Mouse (Mus musculus) ES-E14 (cell line): ENCODE measurements around the gene Tfap4. TPM values are rescaled to one million over a fixed set of nuclear protein-coding genes. Genes with fewer than 3 reads are reported as not detected.

ENCODE experiments used
- DNase-seq: peaks from one replicate; pipeline ENCODE4 v3.0.0-alpha.2; 2013; ENCODE audit warnings: low read depth, low spot score
- H3K27ac ChIP-seq: 2 replicates; pipeline ENCODE4 v1.5.1; 2012; ENCODE audit warnings: low read depth, mild to moderate bottlenecking, low read length, moderate library complexity, mixed read lengths; ENCODE audit not compliant: poor library complexity, insufficient read depth, severe bottlenecking
- H3K36me3 ChIP-seq: 2 replicates; pipeline ENCODE4 v1.6.1; 2012; ENCODE audit warnings: mild to moderate bottlenecking, low read length, moderate library complexity, mixed read lengths; ENCODE audit not compliant: control insufficient read depth, poor library complexity, insufficient read depth, severe bottlenecking
- H3K4me1 ChIP-seq, 2 experiments: fragments of 150-350 bp in 1 of 2; sonication (generic) in 1 of 2; 2 replicates each; pipeline ENCODE4 v1.6.1; 2012; ENCODE audit warnings: low read length in 2 of 2, mild to moderate bottlenecking in 1 of 2, mixed read lengths in 1 of 2; ENCODE audit not compliant: control insufficient read depth in 2 of 2, insufficient read depth in 2 of 2, poor library complexity in 1 of 2
- H3K4me3 ChIP-seq, 2 experiments: fragments of 150-350 bp in 1 of 2; sonication (generic) in 1 of 2; 2 replicates each; pipeline ENCODE4 v1.5.1; 2012; ENCODE audit warnings: low read length in 2 of 2, low read depth in 1 of 2, mild to moderate bottlenecking in 1 of 2, mixed read lengths in 1 of 2; ENCODE audit not compliant: insufficient read depth in 1 of 2, poor library complexity in 1 of 2, severe bottlenecking in 1 of 2
- H3K9ac ChIP-seq: 2 replicates; pipeline ENCODE4 v1.6.1; 2012; ENCODE audit warnings: low read depth, mild to moderate bottlenecking, low read length, mixed read lengths; ENCODE audit not compliant: poor library complexity, insufficient read depth, severe bottlenecking
- H3K9me3 ChIP-seq: fragments of 150-350 bp; sonication (generic); 2 replicates; pipeline ENCODE4 v1.6.1; 2012; ENCODE audit warnings: low read depth, mild to moderate bottlenecking, low read length; ENCODE audit not compliant: control insufficient read depth, insufficient read depth
- CHD2 ChIP-seq: IDR thresholded peaks from 2 replicates; pipeline ENCODE4 v1.6.1; 2014; ENCODE audit warnings: mild to moderate bottlenecking, low read depth, low read length, inconsistent platforms
- HCFC1 ChIP-seq: IDR thresholded peaks from 2 replicates; pipeline ENCODE4 v1.6.1; 2012; ENCODE audit warnings: low read length, inconsistent platforms, borderline replicate concordance; ENCODE audit not compliant: insufficient read depth
- MAFK ChIP-seq: IDR thresholded peaks from 2 replicates; pipeline ENCODE4 v1.6.1; 2014; ENCODE audit warnings: mild to moderate bottlenecking, low read depth, low read length, inconsistent platforms; ENCODE audit not compliant: insufficient read depth
- ZC3H11A ChIP-seq: IDR thresholded peaks from 2 replicates; pipeline ENCODE4 v1.6.1; 2012; ENCODE audit warnings: low read depth, mild to moderate bottlenecking, inconsistent platforms, low read length, borderline replicate concordance
- ZNF384 ChIP-seq: IDR thresholded peaks from 2 replicates; pipeline ENCODE4 v1.6.1; 2012; ENCODE audit warnings: low read depth, low read length, inconsistent platforms
- in situ Hi-C, 2 experiments: fragments of 600-800 bp; cut with MboI; formaldehyde crosslinking; loops; one replicate each; pipeline ENCODE4 v1.15.1; 2025; ENCODE audit warnings: low sequenced_read_pairs in 2 of 2, inconsistent platforms in 1 of 2; ENCODE audit not compliant: unreplicated experiment in 2 of 2
- total RNA-seq: library from RNA; depleted of rRNA; stranded (reverse); fragments of 300-350 nt; gene quantifications from 2 replicates; pipeline ENCODE4 v1.2.3, GENCODE M21; 2012

The Tfap4 gene
- total RNA-seq, 1 experiment = 15.4 TPM

- DNase-seq = no peak
- no peak overlapping the region for H3K27ac ChIP-seq
- H3K4me1 ChIP-seq = peaks cover 2 to 10% of the 10 kb centered on the region in 2 experiments; a peak in 1 of 4 replicates
These were observed 58.0 kb downstream of the Tfap4 start for GRCm38 (mm10) chr16:4501703-4502102.

GRCm38 (mm10) chr16:4500598-4501385, 58.9 kb downstream of the Tfap4 start:
- H3K36me3 ChIP-seq = no peaks in the 10 kb centered on the region
- no peak overlapping the region for H3K27ac ChIP-seq
- H3K4me3 ChIP-seq = no peak overlapping the region
- no peak for TF ChIP-seq ZC3H11A
- no peak for TF ChIP-seq MAFK
- no peak for TF ChIP-seq HCFC1
- TF ChIP-seq ZNF384 = no peak
- TF ChIP-seq CHD2 = no peak
- no peak overlapping the region for H3K9ac ChIP-seq
- no peaks in the 10 kb centered on the region for H3K9me3 ChIP-seq
- DNase-seq = no peak
- H3K4me1 ChIP-seq = peaks cover 6 to 10% of the 10 kb centered on the region in 2 experiments; a peak in 1 of 4 replicates
- in situ Hi-C loops = no loop called here

More at GRCm38 (mm10) chr16:4501703-4502102, 58.0 kb downstream of the Tfap4 start:
- in situ Hi-C loops = no loop called here
- H3K9me3 ChIP-seq = no peaks in the 10 kb centered on the region
- H3K9ac ChIP-seq = no peak overlapping the region
- H3K36me3 ChIP-seq = no peaks in the 10 kb centered on the region
- TF ChIP-seq ZC3H11A = no peak
- TF ChIP-seq MAFK = no peak
- TF ChIP-seq CHD2 = no peak
- no peak for TF ChIP-seq ZNF384
- no peak for TF ChIP-seq HCFC1
- H3K4me3 ChIP-seq = no peak overlapping the region

DNA sequence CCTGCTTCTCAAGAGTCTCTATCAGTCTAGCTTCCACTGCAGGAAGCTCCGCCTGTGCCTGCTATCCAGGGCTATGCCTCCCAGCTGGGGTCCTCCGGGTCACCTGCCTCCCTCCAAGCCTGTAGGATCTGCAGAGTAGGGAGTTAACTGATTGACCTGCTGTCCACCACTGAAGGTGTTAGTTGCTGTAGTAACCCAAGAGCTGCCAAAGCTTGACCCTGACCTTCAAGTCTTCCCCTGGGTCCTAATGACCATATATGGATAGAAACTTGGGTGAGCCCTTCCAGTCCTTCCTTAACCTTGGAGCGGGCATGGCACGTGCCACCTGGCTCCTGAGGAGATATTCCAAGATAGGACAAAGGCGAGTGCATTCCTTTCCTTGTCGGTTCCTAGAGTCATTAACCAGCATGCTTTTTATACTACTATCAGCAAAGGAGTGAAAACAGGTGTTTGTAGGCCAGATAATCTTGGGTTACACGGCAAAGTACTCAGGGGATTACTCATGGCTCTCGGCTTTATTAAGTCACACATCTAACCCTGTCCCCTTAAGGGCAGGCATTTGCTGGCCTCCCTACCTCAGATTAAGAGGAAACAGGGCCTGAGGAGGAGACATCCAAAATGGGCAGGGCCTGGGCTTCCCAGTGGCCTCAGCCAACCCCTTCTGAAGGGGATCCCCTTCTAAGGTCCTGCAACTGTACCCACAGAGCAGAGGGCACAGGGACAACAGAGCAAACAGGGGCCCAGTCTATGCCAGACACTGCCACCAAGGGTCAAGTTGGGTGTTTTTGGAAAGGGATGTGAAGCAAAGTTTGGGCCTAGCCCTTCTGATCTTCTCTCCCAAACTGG, 61.7 kb downstream of the Tfap4 start:
- TF ChIP-seq CHD2 (no peak), ZC3H11A (no peak), MAFK (no peak), HCFC1 (no peak), ZNF384 (no peak)
- no peak overlapping the region for H3K27ac ChIP-seq
- H3K4me1 ChIP-seq = peaks cover 6 to 10% of the 10 kb centered on the region in 2 experiments; a peak in 1 of 4 replicates
- no peak for DNase-seq
- no peaks in the 10 kb centered on the region for H3K9me3 ChIP-seq
- no peaks in the 10 kb centered on the region for H3K36me3 ChIP-seq
- H3K4me3 ChIP-seq = no peak overlapping the region
- no peak overlapping the region for H3K9ac ChIP-seq
- in situ Hi-C loops = no loop called here

DNA sequence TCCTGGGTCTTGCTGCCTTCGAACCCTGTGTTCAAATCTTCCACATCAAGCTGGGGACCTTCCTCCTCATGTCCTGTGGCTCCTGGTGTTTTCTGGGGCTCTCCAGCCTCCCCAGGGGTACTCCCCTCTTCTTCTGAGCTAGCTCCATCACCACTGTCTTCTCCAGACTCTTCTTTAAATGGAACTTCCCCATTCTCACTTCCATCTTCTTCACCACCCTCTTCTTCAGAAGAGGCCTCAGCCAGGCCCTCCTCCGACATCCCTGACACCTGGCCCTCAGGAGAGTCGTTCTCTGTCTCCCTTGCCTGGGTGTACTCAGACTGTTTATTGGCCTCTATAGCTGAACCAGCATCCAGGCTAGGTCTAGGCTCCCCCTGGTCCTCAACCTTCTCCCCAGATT, 63.2 kb downstream of the Tfap4 start:
- DNase-seq = no peak
- in situ Hi-C loops = no loop called here
- Histone ChIP-seq H3K36me3 (peaks cover 3% of the 10 kb centered on the region; the same call in 1 of the 2 replicates), H3K9me3 (no peaks in the 10 kb centered on the region), H3K4me3 (no peak overlapping the region), H3K4me1 (peaks cover 6 to 10% of the 10 kb centered on the region in 2 experiments; a peak in 1 of 4 replicates), H3K9ac (no peak overlapping the region), H3K27ac (no peak overlapping the region)
- TF ChIP-seq CHD2 (no peak), ZNF384 (no peak), MAFK (no peak), HCFC1 (no peak), ZC3H11A (no peak)
